Mouse (Mus musculus): ENCODE results near the gene Catsperb. TPM values are rescaled to one million over a fixed set of nuclear protein-coding genes. Genes with fewer than 3 reads are reported as not detected.

The Catsperb gene
- polyA plus RNA-seq, 1 experiment from 2014 or later: not detected

- no peak overlapping the region for H3K4me3 ChIP-seq (replicated peaks; ENCODE audit: low read depth, low read length)
- H3K4me2 ChIP-seq (ENCODE audit: low read length): no peak overlapping the region
- no peak overlapping the region for H3K27ac ChIP-seq (replicated peaks; ENCODE audit: low read depth, low read length)
- no peak overlapping the region for H3K9ac ChIP-seq (replicated peaks; ENCODE audit: low read length)
- H3K4me1 ChIP-seq (ENCODE audit: control insufficient read depth, insufficient read depth, low read length): no peaks in the 10 kb centered on the region
- ATAC-seq (ENCODE audit: low FRiP score, low TSS enrichment) (no peak), DNase-seq (no peak)
- WGBS: 96% methylated on average over 2 of the region's 2 CpGs
- no peaks in the 10 kb centered on the region for H3K27me3 ChIP-seq (ENCODE audit: control insufficient read depth, insufficient read depth, low read length)
- no peaks in the 10 kb centered on the region for H3K36me3 ChIP-seq (ENCODE audit: control insufficient read depth, insufficient read depth, low read length)
- no peaks in the 10 kb centered on the region for H3K9me3 ChIP-seq (ENCODE audit: control insufficient read depth, low read length)
Observed at GRCm38 (mm10) chr12:101667502-101667901, 263.0 kb downstream of the Catsperb start.

Small RNAs within 50 kb of the gene (microRNA-seq; reads per million reads assigned to microRNA genes)
- not detected for gene Gm24542

Data from midbrain, embryonic 14.5 days (tissue).